Mouse (Mus musculus) v-Abl transformed pro-B cells (cell line): ENCODE results near the gene Rhob.

Experiments used
- in situ Hi-C, 2 experiments: fragments of 400-800 bp; cut with MboI; formaldehyde crosslinking; loops; one replicate each; pipeline ENCODE4 v1.15.1; 2025; ENCODE audit not compliant: unreplicated experiment in 2 of 2

Rhob gene

GRCm38 (mm10) chr12:8451571-8452485 is 48.0 kb downstream of the Rhob start:
- in situ Hi-C loops, result no loop called here

GRCm38 (mm10) chr12:8450639-8451038 is 49.2 kb downstream of the Rhob start:
- in situ Hi-C loops, result no loop called here

- in situ Hi-C loops, result no loop called here
Measured at GRCm38 (mm10) chr12:8450028-8450427, 49.8 kb downstream of the Rhob start.
